Mouse (Mus musculus) ES-E14 (cell line): ENCODE results near the gene Misp.

Source experiments
- CHD2 ChIP-seq: IDR thresholded peaks from 2 replicates; pipeline ENCODE4 v1.6.1; 2014; ENCODE audit warnings: mild to moderate bottlenecking, low read depth, low read length, inconsistent platforms
- HCFC1 ChIP-seq: IDR thresholded peaks from 2 replicates; pipeline ENCODE4 v1.6.1; 2012; ENCODE audit warnings: low read length, inconsistent platforms, borderline replicate concordance; ENCODE audit not compliant: insufficient read depth
- ZNF384 ChIP-seq: IDR thresholded peaks from 2 replicates; pipeline ENCODE4 v1.6.1; 2012; ENCODE audit warnings: low read depth, low read length, inconsistent platforms

DNA sequence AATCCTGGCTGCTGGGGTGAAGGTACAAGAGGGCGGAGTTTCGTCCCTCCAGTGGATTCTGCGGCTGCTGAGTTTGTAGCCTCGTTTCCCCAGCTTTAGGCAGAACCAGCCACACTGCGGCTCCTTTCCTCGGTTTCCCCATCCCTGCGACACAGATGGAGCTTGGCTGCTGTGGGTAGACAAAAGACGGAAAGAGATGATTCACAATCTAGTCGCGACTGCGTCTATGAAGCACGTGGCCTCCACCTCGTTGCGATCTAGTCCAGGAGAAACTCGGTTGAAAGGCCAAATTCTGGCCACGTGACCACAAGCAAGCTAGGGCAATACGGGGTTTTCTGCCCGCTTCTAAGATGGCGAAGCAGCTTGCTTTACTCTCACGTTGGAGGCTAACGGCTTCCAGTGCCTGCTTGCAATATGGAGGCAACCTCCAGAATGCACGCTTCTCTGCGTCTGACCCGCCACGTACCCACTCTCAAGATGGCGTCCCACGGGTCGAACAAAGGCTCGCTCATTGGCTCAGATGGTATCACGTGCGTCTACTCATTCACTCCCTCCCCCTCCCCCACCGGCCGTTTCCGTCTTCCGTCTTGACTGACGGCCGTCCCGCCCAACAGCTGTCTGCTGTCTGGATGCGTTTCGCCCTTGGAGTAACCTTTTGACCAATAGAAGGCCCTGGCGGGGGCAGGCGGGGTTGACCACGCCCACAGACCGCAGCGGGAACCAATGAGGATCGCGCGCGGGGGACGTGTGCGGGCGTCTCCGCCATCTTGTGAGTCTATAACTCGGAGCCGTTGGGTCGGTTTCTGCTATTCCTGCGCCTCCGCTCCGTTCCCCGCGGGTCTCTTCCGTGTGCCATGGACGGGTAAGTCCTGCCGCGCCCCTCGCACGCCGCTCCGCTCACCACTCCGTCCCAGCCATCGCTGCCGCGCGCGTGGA lies 33.3 kb downstream of the Misp start, which contains the start of gene Ptbp1:
- no peak for TF ChIP-seq ZNF384
- TF ChIP-seq CHD2, result peak; percentile 89
- TF ChIP-seq HCFC1, result peak; percentile 84
